Mouse (Mus musculus) left cerebral cortex, adult 2 months (tissue): ENCODE results near the gene Bmp8a. TPM values are rescaled to one million over a fixed set of nuclear protein-coding genes. Genes with fewer than 3 reads are reported as not detected.
A peak's percentile ranks its signal among the peaks of the same experiment; 100 is the strongest.
"Not testable (repeated sequence)": the region's sequence is repeated elsewhere in the genome, so short reads cannot be mapped to it uniquely, and the experiment has no call there.

Experiments
- DNase-seq, 2 experiments: peaks; one replicate each; pipeline ENCODE4 v3.0.0; 2021 to 2022; ENCODE audit warnings: low spot score in 2 of 2, mixed read lengths in 1 of 2; ENCODE audit errors: extremely low spot score in 1 of 2
- H3K27ac ChIP-seq: fragments of 200-600 bp; 2 replicates; pipeline ENCODE4 v1.8.1; 2022
- H3K4me3 ChIP-seq: fragments of 200-600 bp; 2 replicates; pipeline ENCODE4 v1.8.1; 2022
- CTCF ChIP-seq: fragments of 200-600 bp; IDR thresholded peaks from 2 replicates; pipeline ENCODE4 v1.8.1; 2022; ENCODE audit warnings: antibody characterized with exemption, mild to moderate bottlenecking, moderate library complexity
- intact Hi-C: fragments of 180-260 bp; cut with DNase I; formaldehyde crosslinking; loops from one replicate; pipeline ENCODE4 v1.15.1; 2025
- total RNA-seq, 2 experiments: library from RNA; stranded (reverse); gene quantifications; 2 replicates each; pipeline ENCODE4 v1.2.3; 2021

Gene Bmp8a
- total RNA-seq, 2 experiments from 2014 or later, result 0.30 to 0.48 TPM

- no peak overlapping the region for H3K4me3 ChIP-seq
- TF ChIP-seq CTCF, result no peak
- H3K27ac ChIP-seq, result no peak overlapping the region
- DNase-seq, result no peak
- intact Hi-C loops, result no loop called here
Observed at GRCm38 (mm10) chr4:123326087-123326486, 17.0 kb downstream of the Bmp8a start.

GRCm38 (mm10) chr4:123323534-123323933 is 19.5 kb downstream of the Bmp8a start, which contains the start of gene Oxct2a:
Gene Oxct2a (minus strand): TSS chr4:123323634.
- TF ChIP-seq CTCF, result no peak
- no peak for DNase-seq
- H3K27ac ChIP-seq, result no peak within 1 kb of the TSS

GRCm38 (mm10) chr4:123322910-123323309 is 20.1 kb downstream of the Bmp8a start:
- intact Hi-C loops, H3K27ac ChIP-seq: not testable (repeated sequence)
- H3K4me3 ChIP-seq, result peak overlapping the region; percentile 33; the same call in 1 of the 2 replicates
- peak in 1 of 2 experiments; percentile 35 for DNase-seq

More at GRCm38 (mm10) chr4:123323534-123323933, 19.5 kb downstream of the Bmp8a start, which contains the start of gene Oxct2a:
- intact Hi-C loops, result no loop called here
- H3K4me3 ChIP-seq, result peak within 1 kb of the TSS; percentile 33

- Histone ChIP-seq H3K27ac (no peak overlapping the region), H3K4me3 (no peak overlapping the region)
- no peak for TF ChIP-seq CTCF
- DNase-seq, result no peak
- intact Hi-C loops, result no loop called here
Observed at GRCm38 (mm10) chr4:123314497-123314896, 28.6 kb downstream of the Bmp8a start.

GRCm38 (mm10) chr4:123313010-123313409 is 30.0 kb downstream of the Bmp8a start:
- H3K27ac ChIP-seq, result no peak overlapping the region
- no peak for TF ChIP-seq CTCF
- H3K4me3 ChIP-seq, result no peak overlapping the region
- DNase-seq, result no peak
- intact Hi-C loops, result no loop called here

GRCm38 (mm10) chr4:123311845-123312244 is 31.2 kb downstream of the Bmp8a start:
- no peak for TF ChIP-seq CTCF
- no peak overlapping the region for H3K4me3 ChIP-seq
- intact Hi-C loops, result no loop called here
- no peak for DNase-seq
- H3K27ac ChIP-seq, result no peak overlapping the region

- Histone ChIP-seq H3K27ac (no peak overlapping the region), H3K4me3 (no peak overlapping the region)
- TF ChIP-seq CTCF, result no peak
- intact Hi-C loops, result loop anchor here (5.0 to 10.0 kb wide), 3 partner anchors 219 to 587 kb away; no protein-coding TSS in a partner anchor
- no peak for DNase-seq
Observed at GRCm38 (mm10) chr4:123308292-123308691, 34.8 kb downstream of the Bmp8a start.

GRCm38 (mm10) chr4:123306999-123307398 is 36.1 kb downstream of the Bmp8a start:
- Histone ChIP-seq H3K27ac (no peak overlapping the region), H3K4me3 (no peak overlapping the region)
- TF ChIP-seq CTCF, result no peak
- DNase-seq, result peak in 1 of 2 experiments; percentile 43
- intact Hi-C loops, result loop anchor here (5.0 to 10.0 kb wide), 3 partner anchors 220 to 588 kb away; no protein-coding TSS in a partner anchor

GRCm38 (mm10) chr4:123305789-123306188 is 37.3 kb downstream of the Bmp8a start:
- peak; percentile 85 for TF ChIP-seq CTCF
- peak in 1 of 2 experiments; percentile 20 for DNase-seq
- intact Hi-C loops, result loop anchor here (5.0 to 10.0 kb wide), 3 partner anchors 222 to 589 kb away; no protein-coding TSS in a partner anchor
- Histone ChIP-seq H3K4me3 (no peak overlapping the region), H3K27ac (no peak overlapping the region)

- no peak for TF ChIP-seq CTCF
- intact Hi-C loops, result no loop called here
- DNase-seq, result no peak
- Histone ChIP-seq H3K4me3 (no peak overlapping the region), H3K27ac (no peak overlapping the region)
Observed at GRCm38 (mm10) chr4:123298980-123299670, 43.9 kb downstream of the Bmp8a start.

- no peak for DNase-seq
- Histone ChIP-seq H3K27ac (no peak overlapping the region), H3K4me3 (no peak overlapping the region)
- no peak for TF ChIP-seq CTCF
- intact Hi-C loops, result no loop called here
Observed at GRCm38 (mm10) chr4:123298226-123298625, 44.8 kb downstream of the Bmp8a start.

GRCm38 (mm10) chr4:123297195-123297960 is 45.7 kb downstream of the Bmp8a start:
- DNase-seq, result no peak
- intact Hi-C loops, result no loop called here
- no peak for TF ChIP-seq CTCF
- Histone ChIP-seq H3K4me3 (no peak overlapping the region), H3K27ac (no peak overlapping the region)
